Mouse (Mus musculus) G1E (cell line): ENCODE measurements around the gene Rhoc.

Experiments
- CTCF ChIP-seq: IDR thresholded peaks from 2 replicates; pipeline ENCODE4 v1.5.1; 2012; ENCODE audit warnings: low read depth, low read length, inconsistent platforms, mixed read lengths
- GATA2 ChIP-seq: IDR thresholded peaks from 2 replicates; pipeline ENCODE4 v1.6.1; 2012; ENCODE audit warnings: low read depth, low read length, inconsistent platforms, borderline replicate concordance
- TAL1 ChIP-seq: conservative IDR thresholded peaks from 2 replicates; pipeline ENCODE4 v1.6.1; 2012; ENCODE audit warnings: low read depth, low read length, inconsistent platforms, mixed read lengths

DNA sequence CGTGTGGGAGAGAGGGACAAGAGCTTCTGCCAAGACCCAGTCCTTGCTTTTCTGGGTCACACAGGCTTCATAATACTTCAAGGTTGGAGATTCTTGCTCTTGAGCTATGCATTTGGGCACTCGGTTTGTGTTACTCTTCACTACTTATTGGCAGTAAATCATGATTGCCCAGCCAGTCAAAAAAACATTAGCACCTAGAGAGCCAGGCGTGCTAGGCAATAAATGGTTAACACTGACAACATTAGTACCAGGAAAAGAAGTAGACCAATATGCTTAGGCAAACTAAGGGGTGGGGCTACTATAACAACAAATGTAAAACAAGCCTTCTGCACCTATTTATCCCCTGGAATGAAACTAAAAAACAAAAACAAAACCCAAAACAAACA lies 30.6 kb downstream of the Rhoc start:
- no peak for TF ChIP-seq CTCF
- TF ChIP-seq GATA2, result no peak
- TF ChIP-seq TAL1, result no peak
